Mouse (Mus musculus) spleen, adult 2 months (tissue): ENCODE results near the gene Trmt1. TPM values are rescaled to one million over a fixed set of nuclear protein-coding genes. Genes with fewer than 3 reads are reported as not detected.

Experiments
- DNase-seq, 2 experiments: peaks; one replicate each; pipeline versions ENCODE4 v3.0.0 to v3.0.0-alpha.2; 2012 to 2021; ENCODE audit warnings: low spot score in 2 of 2, low read depth in 1 of 2
- H3K27ac ChIP-seq: fragments of 200-500 bp; 2 replicates; pipeline ENCODE4 v1.5.1; 2012; ENCODE audit warnings: low read length, inconsistent platforms; ENCODE audit not compliant: insufficient read depth
- H3K27me3 ChIP-seq: fragments of 200-500 bp; 2 replicates; pipeline ENCODE4 v1.6.1; 2012; ENCODE audit warnings: mild to moderate bottlenecking, moderate library complexity, low read length, inconsistent platforms; ENCODE audit not compliant: control insufficient read depth, insufficient read depth
- H3K36me3 ChIP-seq: fragments of 200-500 bp; 2 replicates; pipeline ENCODE4 v1.6.1; 2012; ENCODE audit warnings: mild to moderate bottlenecking, low read length, inconsistent platforms; ENCODE audit not compliant: control insufficient read depth, insufficient read depth
- H3K4me1 ChIP-seq: fragments of 200-500 bp; 2 replicates; pipeline ENCODE4 v1.6.1; 2011; ENCODE audit warnings: inconsistent platforms; ENCODE audit not compliant: control insufficient read depth, insufficient read depth, insufficient read length
- H3K4me3 ChIP-seq: fragments of 200-500 bp; 2 replicates; pipeline ENCODE4 v1.5.1; 2011; ENCODE audit warnings: mild to moderate bottlenecking, inconsistent platforms; ENCODE audit not compliant: insufficient read depth, insufficient read length; ENCODE audit errors: extremely low read depth
- CTCF ChIP-seq: fragments of 200-500 bp; IDR thresholded peaks from 2 replicates; pipeline ENCODE4 v1.5.1; 2011; ENCODE audit warnings: mild to moderate bottlenecking, inconsistent platforms; ENCODE audit not compliant: insufficient read depth, insufficient read length, insufficient replicate concordance; ENCODE audit errors: extremely low read depth
- POLR2A ChIP-seq: fragments of 200-500 bp; IDR thresholded peaks from 2 replicates; pipeline ENCODE4 v1.6.1; 2011; ENCODE audit warnings: low read depth, low read length, inconsistent platforms
- WGBS: fragments of 180-500 bp; shearing (Covaris S2); methylation state at CpG from one replicate; pipeline ENCODE4 v1.1.7; 2018; 5-methylcytosine and 5-hydroxymethylcytosine counted together
- polyA plus RNA-seq: library from polyadenylated mRNA; depleted of rRNA; stranded (reverse); fragments of >200 nt; gene quantifications from 2 replicates; pipeline ENCODE4 v1.2.3, GENCODE M21; 2012

The Trmt1 gene
- polyA plus RNA-seq, 1 experiment, result 98.1 TPM

GRCm38 (mm10) chr8:84729921-84730362 lies 43.8 kb downstream of the Trmt1 start:
- Histone ChIP-seq H3K27me3 (no peaks in the 10 kb centered on the region), H3K36me3 (no peaks in the 10 kb centered on the region), H3K4me3 (no peak overlapping the region), H3K4me1 (no peaks in the 10 kb centered on the region; the same call in 1 of the 2 replicates), H3K27ac (peak overlapping the region; percentile 30; the same call in 1 of the 2 replicates)
- DNase-seq, result no peak
- TF ChIP-seq CTCF, result no peak
- TF ChIP-seq POLR2A, result no peak
- WGBS, result 80% methylated on average over 16 of the region's 16 CpGs

GRCm38 (mm10) chr8:84730541-84731370 lies 44.6 kb downstream of the Trmt1 start:
- TF ChIP-seq CTCF (no peak), POLR2A (no peak)
- 55% methylated on average over 9 of the region's 9 CpGs for WGBS
- Histone ChIP-seq H3K4me1 (no peaks in the 10 kb centered on the region), H3K36me3 (no peaks in the 10 kb centered on the region), H3K27me3 (no peaks in the 10 kb centered on the region), H3K27ac (peak overlapping the region; percentile 30; the same call in 1 of the 2 replicates), H3K4me3 (no peak overlapping the region)
- no peak for DNase-seq

GRCm38 (mm10) chr8:84731371-84732177 lies 45.5 kb downstream of the Trmt1 start:
- Histone ChIP-seq H3K27ac (peak overlapping the region; percentile 26; the same call in 1 of the 2 replicates), H3K36me3 (no peaks in the 10 kb centered on the region), H3K4me1 (no peaks in the 10 kb centered on the region), H3K27me3 (no peaks in the 10 kb centered on the region), H3K4me3 (no peak overlapping the region)
- TF ChIP-seq POLR2A (no peak), CTCF (no peak)
- no peak for DNase-seq
- WGBS, result 80% methylated on average over 11 of the region's 11 CpGs

GRCm38 (mm10) chr8:84732545-84732944 lies 46.4 kb downstream of the Trmt1 start:
- no peak overlapping the region for H3K27ac ChIP-seq
- no peaks in the 10 kb centered on the region for H3K27me3 ChIP-seq
- H3K4me1 ChIP-seq, result no peaks in the 10 kb centered on the region
- no peak overlapping the region for H3K4me3 ChIP-seq
- no peaks in the 10 kb centered on the region for H3K36me3 ChIP-seq
- WGBS, result 80% methylated on average over 5 of the region's 5 CpGs
- TF ChIP-seq POLR2A, result no peak
- DNase-seq, result no peak

GRCm38 (mm10) chr8:84732996-84733395 lies 46.9 kb downstream of the Trmt1 start:
- DNase-seq, result no peak
- peaks cover 4% of the 10 kb centered on the region; the same call in 1 of the 2 replicates for H3K4me1 ChIP-seq
- TF ChIP-seq POLR2A (no peak), CTCF (no peak)
- no peak overlapping the region for H3K27ac ChIP-seq
- H3K36me3 ChIP-seq, result no peaks in the 10 kb centered on the region
- H3K27me3 ChIP-seq, result no peaks in the 10 kb centered on the region
- 79% methylated on average over 6 of the region's 6 CpGs for WGBS
- H3K4me3 ChIP-seq, result no peak overlapping the region

- Histone ChIP-seq H3K36me3 (no peaks in the 10 kb centered on the region), H3K27me3 (no peaks in the 10 kb centered on the region), H3K4me1 (peaks cover 4% of the 10 kb centered on the region; the same call in 1 of the 2 replicates), H3K27ac (no peak overlapping the region), H3K4me3 (no peak overlapping the region)
- TF ChIP-seq POLR2A, result no peak
- TF ChIP-seq CTCF, result no peak
- WGBS, result 92% methylated on average over 6 of the region's 6 CpGs
- DNase-seq, result no peak
Measured at GRCm38 (mm10) chr8:84733959-84734358, 47.9 kb downstream of the Trmt1 start.
